Mouse (Mus musculus) layer of hippocampus, postnatal 10 days (tissue): ENCODE data around the gene Ren1. TPM values are rescaled to one million over a fixed set of nuclear protein-coding genes. Genes with fewer than 3 reads are reported as not detected.
"Not testable (repeated sequence)": the region's sequence is repeated elsewhere in the genome, so short reads cannot be mapped to it uniquely, and the experiment has no call there.

Experiments
- DNase-seq, 2 experiments: peaks; one replicate each; pipeline ENCODE4 v3.0.0; 2021; ENCODE audit warnings: low spot score in 2 of 2
- total RNA-seq, 2 experiments: library from RNA; stranded (reverse); gene quantifications; 2 replicates each; pipeline ENCODE4 v1.2.3; 2021

The Ren1 gene
- total RNA-seq, 2 experiments from 2014 or later = 0.37 TPM; not detected in 1

GRCm38 (mm10) chr1:133340403-133340802 lies 9.9 kb upstream of the Ren1 start:
- DNase-seq = not testable (repeated sequence)

- DNase-seq = no peak
Measured at GRCm38 (mm10) chr1:133344357-133344756, 6.0 kb upstream of the Ren1 start.

GRCm38 (mm10) chr1:133346531-133346930 lies 3.8 kb upstream of the Ren1 start:
- DNase-seq = no peak

- DNase-seq = no peak
Measured at GRCm38 (mm10) chr1:133347226-133347625, 3.1 kb upstream of the Ren1 start.

GRCm38 (mm10) chr1:133347693-133348520 lies 2.4 kb upstream of the Ren1 start:
- no peak for DNase-seq

- DNase-seq = no peak
Measured at GRCm38 (mm10) chr1:133351762-133352161, 1.5 kb downstream of the Ren1 start.

- DNase-seq = peak; percentile 91 to 94
Measured at GRCm38 (mm10) chr1:133353371-133353809, 3.1 kb downstream of the Ren1 start.

- no peak for DNase-seq
Measured at GRCm38 (mm10) chr1:133355469-133355868, 5.2 kb downstream of the Ren1 start.

GRCm38 (mm10) chr1:133355912-133356311 lies 5.6 kb downstream of the Ren1 start:
- DNase-seq = no peak

GRCm38 (mm10) chr1:133356330-133356729 lies 6.0 kb downstream of the Ren1 start:
- no peak for DNase-seq

- DNase-seq = no peak
Measured at GRCm38 (mm10) chr1:133361006-133361405, 10.7 kb downstream of the Ren1 start.

- DNase-seq = no peak
Measured at GRCm38 (mm10) chr1:133362103-133362502, 11.8 kb downstream of the Ren1 start.

GRCm38 (mm10) chr1:133363276-133364021 lies 13.1 kb downstream of the Ren1 start, which contains the start of gene Etnk2:
Gene Etnk2 (plus strand): TSS chr1:133363572.
- DNase-seq = peak; percentile 70 to 78

GRCm38 (mm10) chr1:133364022-133364630 lies 13.8 kb downstream of the Ren1 start:
- DNase-seq = no peak

- DNase-seq = no peak
Measured at GRCm38 (mm10) chr1:133364890-133365289, 14.6 kb downstream of the Ren1 start.

- no peak for DNase-seq
Measured at GRCm38 (mm10) chr1:133366951-133367605, 16.8 kb downstream of the Ren1 start.

GRCm38 (mm10) chr1:133367606-133368488 lies 17.5 kb downstream of the Ren1 start:
- no peak for DNase-seq

- no peak for DNase-seq
Measured at GRCm38 (mm10) chr1:133368644-133369043, 18.3 kb downstream of the Ren1 start.

- no peak for DNase-seq
Measured at GRCm38 (mm10) chr1:133370352-133370751, 20.0 kb downstream of the Ren1 start.

- DNase-seq = no peak
Measured at GRCm38 (mm10) chr1:133371431-133371830, 21.1 kb downstream of the Ren1 start.
